Mouse (Mus musculus) liver, adult 2 months (tissue): ENCODE measurements at regions not wholly inside any gene's neighbourhood (a gene's known extent, or its start where the extent isn't known, plus 50 kb on each side); places are given as distances from the start of the nearest gene placed in this dataset.

Source experiments
- DNase-seq: peaks from one replicate; pipeline ENCODE4 v3.0.0-alpha.2; 2011; ENCODE audit warnings: low read depth, low spot score; ENCODE audit errors: extremely low read depth
- H3K27ac ChIP-seq: fragments of 200-500 bp; replicated peaks from 2 replicates; pipeline ENCODE4 v1.5.1; 2012; ENCODE audit warnings: low read depth, mild to moderate bottlenecking, control low read depth, inconsistent platforms, low read length; ENCODE audit not compliant: insufficient read depth
- H3K27me3 ChIP-seq: fragments of 200-500 bp; 2 replicates; pipeline ENCODE4 v1.6.1; 2012; ENCODE audit warnings: mild to moderate bottlenecking, moderate library complexity, low read length, inconsistent platforms; ENCODE audit not compliant: control insufficient read depth, insufficient read depth
- H3K36me3 ChIP-seq: fragments of 200-500 bp; 2 replicates; pipeline ENCODE4 v1.6.1; 2012; ENCODE audit warnings: low read length, inconsistent platforms; ENCODE audit not compliant: control insufficient read depth, insufficient read depth
- H3K4me1 ChIP-seq: fragments of 200-500 bp; 2 replicates; pipeline ENCODE4 v1.6.1; 2011; ENCODE audit warnings: low read length; ENCODE audit not compliant: control insufficient read depth, insufficient read depth
- H3K4me3 ChIP-seq: fragments of 200-500 bp; 2 replicates; pipeline ENCODE4 v1.5.1; 2011; ENCODE audit warnings: low read depth, mild to moderate bottlenecking, control low read depth, low read length, moderate library complexity; ENCODE audit not compliant: insufficient read depth
- H3K79me2 ChIP-seq: fragments of 200-500 bp; 2 replicates; pipeline ENCODE4 v1.6.1; 2012; ENCODE audit warnings: inconsistent platforms, mild to moderate bottlenecking, low read length, moderate library complexity; ENCODE audit not compliant: control insufficient read depth, insufficient read depth
- H3K9ac ChIP-seq: fragments of 200-500 bp; 2 replicates; pipeline ENCODE4 v1.6.1; 2012; ENCODE audit warnings: low read depth, mild to moderate bottlenecking, control low read depth, inconsistent platforms, low read length
- CTCF ChIP-seq: fragments of 200-500 bp; IDR thresholded peaks from 2 replicates; pipeline ENCODE4 v1.5.1; 2011; ENCODE audit warnings: low read depth, low read length, control low read depth
- POLR2A ChIP-seq: fragments of 200-500 bp; IDR thresholded peaks from 2 replicates; pipeline ENCODE4 v1.6.1; 2011; ENCODE audit warnings: low read length, control low read depth; ENCODE audit not compliant: insufficient read depth; ENCODE audit errors: extremely low read depth
- WGBS: fragments of 180-500 bp; shearing (Covaris S2); methylation state at CpG from one replicate; pipeline ENCODE4 v1.1.7; 2018; 5-methylcytosine and 5-hydroxymethylcytosine counted together

DNA sequence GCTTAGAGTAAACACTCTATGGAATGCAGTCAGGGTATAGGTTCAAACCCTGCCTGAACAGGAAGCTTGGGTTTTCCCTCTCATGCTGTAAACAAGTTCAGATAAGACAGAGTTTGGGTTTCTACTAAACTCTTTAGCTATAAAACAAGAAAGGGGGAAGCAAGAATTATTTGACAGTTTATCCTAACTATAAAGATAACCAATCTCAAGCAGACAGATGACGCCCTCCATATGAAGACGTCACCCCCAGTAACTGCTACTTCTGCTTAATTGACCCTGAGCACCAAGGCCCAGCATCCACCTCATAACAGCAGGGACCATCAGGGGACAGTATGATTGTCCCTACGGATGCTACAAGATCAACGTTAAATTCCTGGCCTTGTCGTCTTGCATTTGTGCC lies 588.4 kb downstream of the Efna5 start:
- Histone ChIP-seq H3K79me2 (no peaks in the 10 kb centered on the region), H3K36me3 (no peaks in the 10 kb centered on the region), H3K4me1 (no peaks in the 10 kb centered on the region), H3K27ac (no peak overlapping the region), H3K27me3 (no peaks in the 10 kb centered on the region), H3K4me3 (no peak overlapping the region), H3K9ac (no peak overlapping the region)
- no peak for DNase-seq
- TF ChIP-seq POLR2A (no peak), CTCF (no peak)
- 80% methylated on average over 5 of the region's 5 CpGs for WGBS

- no peak for DNase-seq
- Histone ChIP-seq H3K4me1 (no peaks in the 10 kb centered on the region), H3K36me3 (no peaks in the 10 kb centered on the region), H3K27me3 (no peaks in the 10 kb centered on the region), H3K4me3 (no peak overlapping the region), H3K9ac (no peak overlapping the region), H3K79me2 (no peaks in the 10 kb centered on the region), H3K27ac (no peak overlapping the region)
- TF ChIP-seq POLR2A = no peak
- TF ChIP-seq CTCF = no peak
These were observed 593.5 kb downstream of the Efna5 start for GRCm38 (mm10) chr17:62287666-62288065.

GRCm38 (mm10) chr17:62287127-62287526 lies 594.0 kb downstream of the Efna5 start:
- Histone ChIP-seq H3K4me1 (no peaks in the 10 kb centered on the region), H3K9ac (no peak overlapping the region), H3K79me2 (no peaks in the 10 kb centered on the region), H3K36me3 (no peaks in the 10 kb centered on the region), H3K4me3 (no peak overlapping the region), H3K27me3 (no peaks in the 10 kb centered on the region), H3K27ac (no peak overlapping the region)
- 81% methylated on average over 4 of the region's 4 CpGs for WGBS
- TF ChIP-seq POLR2A (no peak), CTCF (no peak)
- DNase-seq = no peak

DNA sequence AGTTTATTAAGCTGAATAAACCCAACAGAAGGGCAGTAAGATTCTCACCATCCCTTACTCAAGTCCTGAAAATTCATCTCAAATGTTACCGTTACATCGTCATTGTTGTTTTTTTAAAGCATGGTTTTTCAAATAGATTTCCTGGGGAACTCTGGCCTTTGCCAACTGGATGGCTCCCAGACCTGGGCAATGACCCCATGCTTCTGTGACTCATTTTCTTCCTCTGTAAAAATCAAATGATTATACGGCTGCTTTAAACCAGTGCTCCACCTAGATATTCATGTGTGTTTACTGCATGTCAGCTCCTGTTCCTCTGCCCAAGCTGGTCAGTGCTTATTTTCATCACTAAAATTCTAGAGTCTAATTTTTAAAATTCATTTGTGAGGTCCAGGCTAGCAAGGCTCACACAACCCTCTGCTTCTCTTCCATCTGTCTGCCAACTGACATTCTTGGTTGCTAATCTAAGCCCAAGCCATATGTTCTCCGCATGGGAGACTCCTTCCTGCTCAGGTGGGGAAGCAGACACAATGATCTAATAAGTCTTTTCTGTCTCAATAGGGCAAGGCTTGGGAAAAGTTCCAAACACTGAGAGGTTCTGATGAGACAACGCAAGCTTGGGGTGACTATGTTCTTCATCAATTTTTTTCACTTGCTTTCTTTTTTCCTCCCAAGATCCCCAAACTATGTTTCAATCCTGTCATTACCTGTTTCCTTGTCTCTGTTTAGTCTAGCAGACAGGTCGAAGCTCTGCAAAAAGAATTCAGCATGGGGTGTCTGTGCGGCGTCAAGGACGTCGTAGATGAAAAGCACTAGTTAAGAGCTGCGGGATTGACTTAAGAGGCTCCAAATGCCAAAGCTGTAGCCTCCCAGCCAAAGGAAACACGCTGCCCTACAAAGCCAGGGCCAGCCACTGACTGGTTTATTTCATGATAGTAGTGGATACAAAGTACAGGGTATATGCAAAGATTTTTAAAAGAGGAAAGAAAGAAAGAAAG lies 594.7 kb downstream of the Efna5 start:
- H3K4me3 ChIP-seq = no peak overlapping the region
- TF ChIP-seq POLR2A = no peak
- no peak for TF ChIP-seq CTCF
- no peak overlapping the region for H3K27ac ChIP-seq
- no peaks in the 10 kb centered on the region for H3K27me3 ChIP-seq
- no peaks in the 10 kb centered on the region for H3K79me2 ChIP-seq
- H3K4me1 ChIP-seq = no peaks in the 10 kb centered on the region
- no peak overlapping the region for H3K9ac ChIP-seq
- DNase-seq = no peak
- H3K36me3 ChIP-seq = no peaks in the 10 kb centered on the region
- 83% methylated on average over 12 of the region's 12 CpGs for WGBS

DNA sequence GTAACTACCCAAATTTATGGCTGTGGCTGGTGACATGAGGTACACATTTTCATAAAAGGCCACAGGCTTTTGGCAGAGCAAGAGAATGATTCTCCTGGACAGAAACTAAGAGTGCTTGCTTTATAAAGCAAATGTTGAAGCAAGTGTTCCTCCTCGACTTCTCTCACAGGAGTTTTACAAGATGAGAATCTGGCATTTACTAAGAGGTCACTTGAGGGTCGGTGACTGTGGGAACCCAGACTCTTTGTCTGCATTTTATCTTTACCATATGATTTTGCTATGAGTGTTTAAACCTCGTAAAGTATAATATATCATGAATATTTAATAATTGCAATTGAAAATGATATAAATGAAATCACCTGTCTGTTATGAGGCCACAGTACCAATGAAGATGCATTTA lies 600.9 kb downstream of the Efna5 start:
- no peak for TF ChIP-seq CTCF
- no peak for TF ChIP-seq POLR2A
- no peak for DNase-seq
- H3K9ac ChIP-seq = no peak overlapping the region
- H3K4me3 ChIP-seq = no peak overlapping the region
- no peak overlapping the region for H3K27ac ChIP-seq
- H3K4me1 ChIP-seq = no peaks in the 10 kb centered on the region
- H3K79me2 ChIP-seq = no peaks in the 10 kb centered on the region
- no peaks in the 10 kb centered on the region for H3K27me3 ChIP-seq
- WGBS = 57% methylated on average over 3 of the region's 3 CpGs
- H3K36me3 ChIP-seq = no peaks in the 10 kb centered on the region

GRCm38 (mm10) chr17:62271399-62271798 lies 609.7 kb downstream of the Efna5 start:
- H3K79me2 ChIP-seq = no peaks in the 10 kb centered on the region
- DNase-seq = no peak
- WGBS = 79% methylated on average over 7 of the region's 7 CpGs
- H3K27ac ChIP-seq = no peak overlapping the region
- H3K9ac ChIP-seq = no peak overlapping the region
- H3K4me3 ChIP-seq = no peak overlapping the region
- TF ChIP-seq POLR2A = no peak
- no peak for TF ChIP-seq CTCF
- H3K4me1 ChIP-seq = no peaks in the 10 kb centered on the region
- no peaks in the 10 kb centered on the region for H3K27me3 ChIP-seq
- no peaks in the 10 kb centered on the region for H3K36me3 ChIP-seq
